In genomic region chr4:133396079-133396478, GRCm38 (mm10) we compare ENCODE assay signal across 14 mouse cellular contexts. TPM values are rescaled to one million over a fixed set of nuclear protein-coding genes. Genes with fewer than 3 reads are reported as not detected.
DNase-seq lines count a peak whose midpoint lies in the region; ATAC-seq and TF ChIP-seq lines count a peak whose summit lies in the region.
"Had no signal": no experiment of that assay in that cellular context is flagged by ENCODE, and none has a peak within 500 bp of the region (broad histone marks: within the 10 kb centered on the region; RNA-seq: fewer than 3 reads in every experiment).

No protein-coding gene starts in this region.

- H3K4me3 ChIP-seq in heart, embryonic 11.5 days (ENCODE audit: low read depth, low read length): no peak overlapping the region
- H3K4me3 ChIP-seq in megakaryocyte, embryonic 14.5 days (replicated peaks): peak overlapping the region; percentile 68
- no peak overlapping the region for H3K4me3 ChIP-seq in hindbrain, postnatal 0 days (ENCODE audit: low read length)
- H3K4me3 ChIP-seq in stomach, embryonic 15.5 days (replicated peaks): no peak overlapping the region
- H3K4me3 ChIP-seq: heart, embryonic 15.5 days; myocyte had no signal

- no peak for ATAC-seq in heart, embryonic 11.5 days (replicated peaks; ENCODE audit: insufficient number of reproducible peaks, low FRiP score, low TSS enrichment)
- ATAC-seq in megakaryocyte, adult 5-6 weeks (ENCODE audit: poor library complexity, severe bottlenecking): no peak
- ATAC-seq in hindbrain, postnatal 0 days: peak; percentile 15; the same call in 1 of the 2 replicates
- no peak for ATAC-seq in stomach, embryonic 15.5 days (ENCODE audit: insufficient read depth, low FRiP score, low read depth)
- ATAC-seq: CD4-positive, CD25-positive, alpha-beta regulatory T cell, adult 4 months had no signal

- peaks cover 69% of the 10 kb centered on the region for H3K4me1 ChIP-seq in heart, embryonic 11.5 days (ENCODE audit: control insufficient read depth, insufficient read depth, low read length)
- peaks cover 93% of the 10 kb centered on the region for H3K4me1 ChIP-seq in megakaryocyte, embryonic 14.5 days
- H3K4me1 ChIP-seq in hindbrain, postnatal 0 days (ENCODE audit: insufficient read depth, low read length): peaks cover 20% of the 10 kb centered on the region
- peaks cover 51% of the 10 kb centered on the region for H3K4me1 ChIP-seq in stomach, embryonic 15.5 days

- H3K27me3 ChIP-seq in heart, embryonic 11.5 days (ENCODE audit: control insufficient read depth, insufficient read depth, low read length): no peaks in the 10 kb centered on the region
- no peaks in the 10 kb centered on the region for H3K27me3 ChIP-seq in megakaryocyte, embryonic 14.5 days (replicated peaks)
- no peaks in the 10 kb centered on the region for H3K27me3 ChIP-seq in hindbrain, postnatal 0 days (ENCODE audit: insufficient read depth, low read length)
- no peaks in the 10 kb centered on the region for H3K27me3 ChIP-seq in stomach, embryonic 15.5 days (replicated peaks)
- H3K27me3 ChIP-seq: heart, embryonic 15.5 days had no signal

- H3K9ac ChIP-seq in heart, embryonic 11.5 days (ENCODE audit: low read depth, low read length): peak overlapping the region; percentile 7; the same call in 1 of the 2 replicates
- no peak overlapping the region for H3K9ac ChIP-seq in hindbrain, postnatal 0 days (replicated peaks; ENCODE audit: low read length)
- no peak overlapping the region for H3K9ac ChIP-seq in stomach, embryonic 15.5 days
- H3K9ac ChIP-seq: heart, embryonic 15.5 days had no signal

- H3K36me3 ChIP-seq in heart, embryonic 11.5 days (ENCODE audit: control insufficient read depth, insufficient read depth, low read length): no peaks in the 10 kb centered on the region
- peaks cover 69% of the 10 kb centered on the region for H3K36me3 ChIP-seq in megakaryocyte, embryonic 14.5 days (replicated peaks; ENCODE audit: low read length)
- H3K36me3 ChIP-seq in hindbrain, postnatal 0 days (ENCODE audit: insufficient read depth, low read length): no peaks in the 10 kb centered on the region
- no peaks in the 10 kb centered on the region for H3K36me3 ChIP-seq in stomach, embryonic 15.5 days
- H3K36me3 ChIP-seq: heart, embryonic 15.5 days had no signal

- no peak overlapping the region for H3K4me2 ChIP-seq in heart, embryonic 11.5 days
- no peak overlapping the region for H3K4me2 ChIP-seq in hindbrain, postnatal 0 days (ENCODE audit: low read depth, low read length)
- no peak overlapping the region for H3K4me2 ChIP-seq in stomach, embryonic 15.5 days
- H3K4me2 ChIP-seq: heart, embryonic 15.5 days had no signal

- 57% methylated on average over 2 of the region's 2 CpGs for WGBS in heart, embryonic 11.5 days (ENCODE audit: insufficient replicate concordance)
- 76% methylated on average over 2 of the region's 2 CpGs for WGBS in hindbrain, postnatal 0 days
- 83% methylated on average over 2 of the region's 2 CpGs for WGBS in stomach, embryonic 15.5 days

- peak overlapping the region; percentile 11; the same call in 1 of the 2 replicates for H3K27ac ChIP-seq in heart, embryonic 11.5 days (ENCODE audit: low read depth, low read length)
- peak overlapping the region; percentile 17; the same call in 1 of the 2 replicates for H3K27ac ChIP-seq in hindbrain, postnatal 0 days
- peak overlapping the region; percentile 75 for H3K27ac ChIP-seq in stomach, embryonic 15.5 days
- H3K27ac ChIP-seq: heart, embryonic 15.5 days had no signal

- no peak for DNase-seq in heart, postnatal 14 days
- no peak for DNase-seq in hindbrain, postnatal 0 days (ENCODE audit: low spot score)
- DNase-seq in spleen, postnatal 10 days (ENCODE audit: low spot score in 2 of 2): no peak
- no peak for DNase-seq in adrenal gland, adult 8-10 months
- DNase-seq: kidney, adult 18-20 months; lung, adult 2 months; thymus, postnatal 4 days had no signal

- intact Hi-C loops in heart, postnatal 14 days (cut with DNase I): no loop called here

- no peak for TF ChIP-seq CTCF in hindbrain, postnatal 0 days (IDR thresholded peaks at IDR 0.05; ENCODE audit: low read depth)

- H3K9me3 ChIP-seq in heart, embryonic 11.5 days (replicated peaks; ENCODE audit: control insufficient read depth, low read length): no peaks in the 10 kb centered on the region
- no peaks in the 10 kb centered on the region for H3K9me3 ChIP-seq in megakaryocyte, embryonic 14.5 days
- no peaks in the 10 kb centered on the region for H3K9me3 ChIP-seq in hindbrain, postnatal 0 days (ENCODE audit: low read length)
- H3K9me3 ChIP-seq in stomach, embryonic 15.5 days: no peaks in the 10 kb centered on the region
- H3K9me3 ChIP-seq: heart, embryonic 15.5 days had no signal

RNA-seq across cellular contexts. Expression of gene Slc9a1, which starts 26.6 kb away (rescaled TPM):
- 4.8 and 7.0 TPM in 2 replicates for polyA plus RNA-seq in heart, embryonic 11.5 days (2014; fragmentation: Nextera tagmentation; extraction: Ambion mirVana)
- 10 to 100 TPM; 21.2 to 22.9 TPM for total RNA-seq in heart, postnatal 14 days (2021)
- polyA plus RNA-seq in megakaryocyte, embryonic 14.5 days (2012; ENCODE audit: insufficient read depth, low replicate concordance): 50.9 and 56.9 TPM in 2 replicates
- total RNA-seq in megakaryocyte, adult 5-6 weeks (2015): 20.3 and 23.1 TPM in 2 replicates
- 11.0 and 11.6 TPM in 2 replicates for total RNA-seq in megakaryocyte, adult 5-6 weeks (2017)
- total RNA-seq in hindbrain, postnatal 0 days (2014; rRNA removed): 21.2 and 21.7 TPM in 2 replicates
- 8.2 and 10.1 TPM in 2 replicates for polyA plus RNA-seq in hindbrain, postnatal 0 days (2015; fragmentation: Nextera tagmentation; extraction: Ambion mirVana)
- 8.8 and 9.3 TPM in 2 replicates for polyA plus RNA-seq in stomach, embryonic 15.5 days (2015; fragmentation: Nextera tagmentation; extraction: Ambion mirVana)
- 10 to 100 TPM; 50.3 to 83.2 (median 63.5) TPM for total RNA-seq in adrenal gland, adult 8-10 months (2022)

RNA-seq across cellular contexts. Expression of gene Wdtc1, which starts 42.8 kb away (rescaled TPM):
- polyA plus RNA-seq in heart, embryonic 11.5 days (2014; fragmentation: Nextera tagmentation; extraction: Ambion mirVana): 13.3 and 15.5 TPM in 2 replicates
- 10 to 100 TPM; 65.7 to 70.6 TPM for total RNA-seq in heart, postnatal 14 days (2021)
- polyA plus RNA-seq in megakaryocyte, embryonic 14.5 days (2012; ENCODE audit: insufficient read depth, low replicate concordance): 85.7 and 118 TPM in 2 replicates
- 16.5 and 18.5 TPM in 2 replicates for total RNA-seq in megakaryocyte, adult 5-6 weeks (2015)
- total RNA-seq in megakaryocyte, adult 5-6 weeks (2017): 11.6 and 14.1 TPM in 2 replicates
- total RNA-seq in hindbrain, postnatal 0 days (2014; rRNA removed): 47.7 and 51.9 TPM in 2 replicates
- 12.8 and 14.9 TPM in 2 replicates for polyA plus RNA-seq in hindbrain, postnatal 0 days (2015; fragmentation: Nextera tagmentation; extraction: Ambion mirVana)
- polyA plus RNA-seq in stomach, embryonic 15.5 days (2015; fragmentation: Nextera tagmentation; extraction: Ambion mirVana): 18.6 and 24.2 TPM in 2 replicates
- 10 to 100 TPM; 49.0 to 73.2 (median 60.2) TPM for total RNA-seq in adrenal gland, adult 8-10 months (2022)

Comparison
In these comparisons a context has a peak if more than half of its experiments do, and no peak if none do; other contexts are left out.
1. H3K27ac ChIP-seq: peak in every context shown above with its lines; median percentile 75 in stomach, embryonic 15.5 days; 17 in hindbrain, postnatal 0 days; 11 in heart, embryonic 11.5 days.